Mouse (Mus musculus): ENCODE measurements at regions not wholly inside any gene's neighbourhood (a gene's known extent, or its start where the extent isn't known, plus 50 kb on each side); places are given as distances from the start of the nearest gene placed in this dataset.

DNA sequence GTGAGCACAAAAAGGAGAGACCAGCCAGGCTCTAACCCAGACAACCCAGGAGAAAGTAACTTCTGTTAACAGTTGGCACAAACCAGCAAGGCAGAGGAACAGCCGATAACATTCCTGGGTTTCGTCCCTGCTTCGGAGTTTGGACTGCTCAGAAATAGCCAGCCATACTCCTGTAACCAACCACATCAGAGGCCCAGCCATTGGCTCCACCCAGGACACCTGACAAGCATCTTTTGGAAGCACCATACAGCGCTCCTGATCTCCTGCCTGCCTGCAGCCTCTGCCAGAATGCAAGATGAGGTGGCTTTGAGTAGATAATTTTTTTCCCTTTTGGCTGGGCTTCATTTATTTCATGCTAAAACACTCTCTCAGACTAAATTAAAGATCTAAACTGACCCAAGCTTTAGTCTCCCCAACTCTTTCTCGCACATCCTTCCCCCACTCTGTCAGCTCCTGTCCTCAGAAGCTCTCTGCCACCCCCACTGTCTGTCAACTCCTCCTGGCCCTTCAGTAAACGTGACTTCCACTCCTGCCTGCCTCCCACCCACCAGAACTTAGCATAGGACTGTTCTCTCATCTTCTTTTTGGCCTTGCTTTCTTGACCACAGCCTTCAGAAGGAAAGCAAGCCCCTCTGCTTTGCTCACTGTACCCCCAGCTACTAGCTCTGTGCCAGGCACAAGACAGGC is 72.0 kb upstream of the Selenok start:
- TF ChIP-seq EP300 (IDR thresholded peaks at IDR 0.05; ENCODE audit: insufficient read depth, low read depth, low read length): no peak
- no peak for TF ChIP-seq POLR2A (IDR thresholded peaks at IDR 0.05; ENCODE audit: insufficient read depth, low read length)
- no peak for TF ChIP-seq CTCF (IDR thresholded peaks at IDR 0.05; ENCODE audit: low read depth, low read length)
- Histone ChIP-seq H3K27me3 (ENCODE audit: control insufficient read depth, insufficient read depth, low read length, poor library complexity, severe bottlenecking) (no peaks in the 10 kb centered on the region), H3K4me1 (ENCODE audit: control insufficient read depth, insufficient read depth, low read length) (no peaks in the 10 kb centered on the region), H3K27ac (ENCODE audit: insufficient read depth, low read length) (no peak overlapping the region), H3K9me3 (replicated peaks; ENCODE audit: control insufficient read depth, insufficient read depth, low read length, poor library complexity, severe bottlenecking) (no peaks in the 10 kb centered on the region), H3K9ac (ENCODE audit: low read depth, poor library complexity, severe bottlenecking) (no peak overlapping the region), H3K4me3 (ENCODE audit: low read depth, low read length) (no peak overlapping the region), H3K36me3 (ENCODE audit: control insufficient read depth, insufficient read depth, low read length, poor library complexity, severe bottlenecking) (no peaks in the 10 kb centered on the region)

- H3K9ac ChIP-seq (ENCODE audit: low read depth, poor library complexity, severe bottlenecking): no peak overlapping the region
- TF ChIP-seq CTCF (IDR thresholded peaks at IDR 0.05; ENCODE audit: low read depth, low read length): no peak
- no peak for TF ChIP-seq POLR2A (IDR thresholded peaks at IDR 0.05; ENCODE audit: insufficient read depth, low read length)
- no peak for TF ChIP-seq EP300 (IDR thresholded peaks at IDR 0.05; ENCODE audit: insufficient read depth, low read depth, low read length)
- H3K9me3 ChIP-seq (replicated peaks; ENCODE audit: control insufficient read depth, insufficient read depth, low read length, poor library complexity, severe bottlenecking): no peaks in the 10 kb centered on the region; the same call in 1 of the 2 replicates
Measured at GRCm38 (mm10) chr14:29900931-29901330, 67.2 kb upstream of the Selenok start.

GRCm38 (mm10) chr14:29903574-29903973 is 64.5 kb upstream of the Selenok start:
- H3K27me3 ChIP-seq (ENCODE audit: control insufficient read depth, insufficient read depth, low read length, poor library complexity, severe bottlenecking): no peaks in the 10 kb centered on the region
- H3K36me3 ChIP-seq (ENCODE audit: control insufficient read depth, insufficient read depth, low read length, poor library complexity, severe bottlenecking): no peaks in the 10 kb centered on the region
- no peak overlapping the region for H3K27ac ChIP-seq (ENCODE audit: insufficient read depth, low read length)
- no peak overlapping the region for H3K9ac ChIP-seq (ENCODE audit: low read depth, poor library complexity, severe bottlenecking)
- H3K9me3 ChIP-seq (replicated peaks; ENCODE audit: control insufficient read depth, insufficient read depth, low read length, poor library complexity, severe bottlenecking): no peaks in the 10 kb centered on the region; the same call in 1 of the 2 replicates
- TF ChIP-seq CTCF (IDR thresholded peaks at IDR 0.05; ENCODE audit: low read depth, low read length) (no peak), POLR2A (IDR thresholded peaks at IDR 0.05; ENCODE audit: insufficient read depth, low read length) (no peak), EP300 (IDR thresholded peaks at IDR 0.05; ENCODE audit: insufficient read depth, low read depth, low read length) (no peak)
- H3K4me3 ChIP-seq (ENCODE audit: low read depth, low read length): no peak overlapping the region
- H3K4me1 ChIP-seq (ENCODE audit: control insufficient read depth, insufficient read depth, low read length): no peaks in the 10 kb centered on the region

More at GRCm38 (mm10) chr14:29900931-29901330, 67.2 kb upstream of the Selenok start:
- Histone ChIP-seq H3K27me3 (ENCODE audit: control insufficient read depth, insufficient read depth, low read length, poor library complexity, severe bottlenecking) (no peaks in the 10 kb centered on the region), H3K27ac (ENCODE audit: insufficient read depth, low read length) (no peak overlapping the region), H3K4me3 (ENCODE audit: low read depth, low read length) (no peak overlapping the region), H3K36me3 (ENCODE audit: control insufficient read depth, insufficient read depth, low read length, poor library complexity, severe bottlenecking) (no peaks in the 10 kb centered on the region), H3K4me1 (ENCODE audit: control insufficient read depth, insufficient read depth, low read length) (no peaks in the 10 kb centered on the region)

DNA sequence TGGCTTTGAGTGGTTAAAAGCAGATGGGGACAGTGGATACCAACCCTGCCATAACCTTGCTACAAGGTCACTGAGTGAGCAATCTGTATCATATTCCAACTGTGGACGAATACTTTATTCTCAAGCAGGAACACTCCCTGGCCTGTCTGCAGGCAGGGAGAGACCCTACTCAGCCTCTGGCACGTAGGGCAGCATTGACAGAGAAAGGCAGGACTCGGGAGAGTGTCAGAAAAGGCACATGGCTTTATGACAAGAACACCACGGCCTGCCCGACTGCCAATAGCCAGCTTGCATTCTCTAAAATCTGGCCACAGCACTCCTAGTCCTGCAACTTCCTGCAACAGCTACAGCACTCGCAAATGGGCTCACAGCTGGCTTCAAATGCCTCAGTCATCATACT is 63.3 kb upstream of the Selenok start:
- Histone ChIP-seq H3K4me3 (ENCODE audit: low read depth, low read length) (no peak overlapping the region), H3K27me3 (ENCODE audit: control insufficient read depth, insufficient read depth, low read length, poor library complexity, severe bottlenecking) (no peaks in the 10 kb centered on the region), H3K4me1 (ENCODE audit: control insufficient read depth, insufficient read depth, low read length) (no peaks in the 10 kb centered on the region), H3K9ac (ENCODE audit: low read depth, poor library complexity, severe bottlenecking) (no peak overlapping the region), H3K9me3 (replicated peaks; ENCODE audit: control insufficient read depth, insufficient read depth, low read length, poor library complexity, severe bottlenecking) (no peaks in the 10 kb centered on the region; the same call in 1 of the 2 replicates), H3K36me3 (ENCODE audit: control insufficient read depth, insufficient read depth, low read length, poor library complexity, severe bottlenecking) (no peaks in the 10 kb centered on the region), H3K27ac (ENCODE audit: insufficient read depth, low read length) (no peak overlapping the region)
- no peak for TF ChIP-seq POLR2A (IDR thresholded peaks at IDR 0.05; ENCODE audit: insufficient read depth, low read length)
- no peak for TF ChIP-seq EP300 (IDR thresholded peaks at IDR 0.05; ENCODE audit: insufficient read depth, low read depth, low read length)
- TF ChIP-seq CTCF (IDR thresholded peaks at IDR 0.05; ENCODE audit: low read depth, low read length): no peak

GRCm38 (mm10) chr14:29909741-29910140 is 58.4 kb upstream of the Selenok start:
- Histone ChIP-seq H3K27me3 (ENCODE audit: control insufficient read depth, insufficient read depth, low read length, poor library complexity, severe bottlenecking) (no peaks in the 10 kb centered on the region), H3K4me3 (ENCODE audit: low read depth, low read length) (no peak overlapping the region), H3K9me3 (replicated peaks; ENCODE audit: control insufficient read depth, insufficient read depth, low read length, poor library complexity, severe bottlenecking) (no peaks in the 10 kb centered on the region), H3K4me1 (ENCODE audit: control insufficient read depth, insufficient read depth, low read length) (no peaks in the 10 kb centered on the region), H3K9ac (ENCODE audit: low read depth, poor library complexity, severe bottlenecking) (no peak overlapping the region), H3K36me3 (ENCODE audit: control insufficient read depth, insufficient read depth, low read length, poor library complexity, severe bottlenecking) (no peaks in the 10 kb centered on the region), H3K27ac (ENCODE audit: insufficient read depth, low read length) (no peak overlapping the region)
- TF ChIP-seq POLR2A (IDR thresholded peaks at IDR 0.05; ENCODE audit: insufficient read depth, low read length) (no peak), EP300 (IDR thresholded peaks at IDR 0.05; ENCODE audit: insufficient read depth, low read depth, low read length) (no peak), CTCF (IDR thresholded peaks at IDR 0.05; ENCODE audit: low read depth, low read length) (no peak)
